Mouse (Mus musculus): ENCODE results near the gene Olfr1328.
"Not testable (repeated sequence)": the region's sequence is repeated elsewhere in the genome, so short reads cannot be mapped to it uniquely, and the experiment has no call there.

Gene Olfr1328

GRCm38 (mm10) chr4:118938512-118938911, at the start of gene Olfr1328:
Olfr1328 (minus strand) TSS chr4:118938612.
- in situ Hi-C loops (cut with MboI; ENCODE audit: low pct_unique_long_range_greater_than_20kb in 1 of 2, low sequenced_read_pairs in 2 of 2, unreplicated experiment in 1 of 2), result no loop called here

GRCm38 (mm10) chr4:118985291-118985690, 46.9 kb upstream of the Olfr1328 start:
- in situ Hi-C loops (cut with MboI; ENCODE audit: low pct_unique_long_range_greater_than_20kb in 1 of 2, low sequenced_read_pairs in 2 of 2, unreplicated experiment in 1 of 2), result loop anchor here (10.0 to 25.0 kb wide), 2 partner anchors 340 to 348 kb away; no protein-coding TSS in a partner anchor

- in situ Hi-C loops (cut with MboI; ENCODE audit: low pct_unique_long_range_greater_than_20kb in 1 of 2, low sequenced_read_pairs in 2 of 2, unreplicated experiment in 1 of 2), result no loop called here
Observed at GRCm38 (mm10) chr4:118973281-118973680, 34.9 kb upstream of the Olfr1328 start.

GRCm38 (mm10) chr4:118967711-118968110, 29.3 kb upstream of the Olfr1328 start:
- in situ Hi-C loops (cut with MboI; ENCODE audit: low pct_unique_long_range_greater_than_20kb in 1 of 2, low sequenced_read_pairs in 2 of 2, unreplicated experiment in 1 of 2), result no loop called here

GRCm38 (mm10) chr4:118961141-118961628, 22.8 kb upstream of the Olfr1328 start, which contains the start of gene Lao1:
Lao1 (plus strand) TSS chr4:118961578.
- in situ Hi-C loops (cut with MboI; ENCODE audit: low pct_unique_long_range_greater_than_20kb in 1 of 2, low sequenced_read_pairs in 2 of 2, unreplicated experiment in 1 of 2), result no loop called here

GRCm38 (mm10) chr4:118958812-118959211, 20.4 kb upstream of the Olfr1328 start:
- in situ Hi-C loops (cut with MboI; ENCODE audit: low pct_unique_long_range_greater_than_20kb in 1 of 2, low sequenced_read_pairs in 2 of 2, unreplicated experiment in 1 of 2), result no loop called here

- in situ Hi-C loops (cut with MboI; ENCODE audit: low pct_unique_long_range_greater_than_20kb in 1 of 2, low sequenced_read_pairs in 2 of 2, unreplicated experiment in 1 of 2), result not testable (repeated sequence)
Observed at GRCm38 (mm10) chr4:118931326-118931725, 7.1 kb downstream of the Olfr1328 start.

GRCm38 (mm10) chr4:118917365-118917764, 21.0 kb downstream of the Olfr1328 start, which contains the start of gene Olfr1329:
Olfr1329 (minus strand) TSS chr4:118917465.
- in situ Hi-C loops (cut with MboI; ENCODE audit: low pct_unique_long_range_greater_than_20kb in 1 of 2, low sequenced_read_pairs in 2 of 2, unreplicated experiment in 1 of 2), result not testable (repeated sequence)

- in situ Hi-C loops (cut with MboI; ENCODE audit: low pct_unique_long_range_greater_than_20kb in 1 of 2, low sequenced_read_pairs in 2 of 2, unreplicated experiment in 1 of 2), result no loop called here
Observed at GRCm38 (mm10) chr4:118901981-118902380, 36.4 kb downstream of the Olfr1328 start.

- in situ Hi-C loops (cut with MboI; ENCODE audit: low pct_unique_long_range_greater_than_20kb in 1 of 2, low sequenced_read_pairs in 2 of 2, unreplicated experiment in 1 of 2), result no loop called here
Observed at GRCm38 (mm10) chr4:118888297-118888696, 50.1 kb downstream of the Olfr1328 start, which contains the start of gene Olfr1330. Olfr1330 (plus strand) TSS chr4:118888597.
